Mouse (Mus musculus) adrenal gland, postnatal 10 days (tissue): ENCODE data around the gene Isy1. TPM values are rescaled to one million over a fixed set of nuclear protein-coding genes. Genes with fewer than 3 reads are reported as not detected.

Experiments
- DNase-seq: peaks from one replicate; pipeline ENCODE4 v3.0.0; 2021; ENCODE audit warnings: mixed read lengths
- total RNA-seq, 2 experiments: library from RNA; stranded (reverse); gene quantifications; 2 replicates each; pipeline ENCODE4 v1.2.3; 2021

The Isy1 gene
- total RNA-seq, 2 experiments from 2014 or later = 32.3 to 34.9 TPM

- DNase-seq = no peak
Observed at GRCm38 (mm10) chr6:87804886-87805285, 33.7 kb downstream of the Isy1 start.

- DNase-seq = no peak
Observed at GRCm38 (mm10) chr6:87804036-87804435, 34.6 kb downstream of the Isy1 start.

- DNase-seq = no peak
Observed at GRCm38 (mm10) chr6:87802462-87802861, 36.1 kb downstream of the Isy1 start.

GRCm38 (mm10) chr6:87799576-87799975 lies 39.0 kb downstream of the Isy1 start:
- no peak for DNase-seq

- DNase-seq = no peak
Observed at GRCm38 (mm10) chr6:87797321-87797720, 41.3 kb downstream of the Isy1 start.

DNA sequence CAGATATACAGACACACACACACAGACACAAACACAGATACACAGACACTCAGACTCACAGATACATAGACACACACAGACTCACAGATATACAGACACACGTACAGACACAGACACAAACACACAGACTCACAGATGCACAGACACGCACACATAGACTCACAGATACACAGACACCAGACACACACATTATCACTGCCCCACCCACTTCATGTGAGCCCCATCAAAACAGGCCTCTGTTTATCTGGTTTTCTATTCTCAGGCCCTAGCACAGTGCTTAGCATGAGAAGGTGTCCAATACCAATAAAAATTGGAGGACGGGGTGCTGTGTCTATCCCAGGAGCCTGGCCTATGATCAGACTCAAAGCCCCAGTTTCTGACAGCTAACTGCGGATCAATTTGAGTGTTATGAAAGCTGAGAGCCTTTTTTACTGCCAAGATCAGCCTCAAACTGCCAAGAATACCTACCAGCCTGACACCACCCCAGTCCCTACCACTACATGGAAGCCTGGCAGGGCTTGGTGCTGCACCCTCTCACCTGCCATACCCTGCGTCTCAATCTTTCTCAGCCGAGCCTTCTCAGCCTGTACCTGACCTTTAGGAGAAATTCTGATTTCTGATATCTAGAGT lies 42.2 kb downstream of the Isy1 start:
- DNase-seq = no peak

GRCm38 (mm10) chr6:87795385-87796150 lies 43.0 kb downstream of the Isy1 start:
- DNase-seq = no peak

DNA sequence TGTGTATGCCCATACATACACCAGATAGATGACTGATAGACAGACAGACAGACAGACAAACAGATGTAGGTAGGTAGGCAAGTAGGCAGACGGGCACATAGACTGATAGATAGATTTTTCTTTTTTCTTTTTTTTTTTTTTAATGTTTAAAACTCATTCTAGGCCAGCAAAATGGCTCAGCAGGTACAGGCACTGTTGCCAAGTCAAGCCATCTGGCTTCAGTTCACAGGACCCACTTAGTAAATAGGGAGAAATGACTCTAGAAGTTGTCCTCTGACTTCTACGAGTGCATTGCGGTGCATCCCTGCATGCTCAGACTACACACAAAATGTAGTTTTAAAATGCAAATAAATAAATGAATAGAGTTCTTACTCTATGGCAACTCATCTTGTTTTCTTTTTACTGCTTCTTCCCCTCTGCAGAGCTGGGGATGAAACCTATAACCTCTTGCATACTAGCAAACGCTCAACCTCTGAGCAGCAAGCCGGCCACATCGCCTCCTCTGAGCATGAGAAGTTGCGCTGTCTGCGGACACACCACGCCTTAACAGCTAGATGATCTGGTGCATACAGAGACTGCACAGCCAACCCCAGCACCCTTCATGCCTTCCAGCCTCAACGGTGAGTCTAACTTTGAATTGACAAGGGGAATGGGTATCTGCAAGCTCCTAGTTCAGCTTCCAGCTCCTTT lies 44.6 kb downstream of the Isy1 start:
- no peak for DNase-seq

- no peak for DNase-seq
Observed at GRCm38 (mm10) chr6:87791826-87792225, 46.8 kb downstream of the Isy1 start.

- no peak for DNase-seq
Observed at GRCm38 (mm10) chr6:87790779-87791480, 47.7 kb downstream of the Isy1 start.

GRCm38 (mm10) chr6:87789791-87790190 lies 48.8 kb downstream of the Isy1 start:
- no peak for DNase-seq

DNA sequence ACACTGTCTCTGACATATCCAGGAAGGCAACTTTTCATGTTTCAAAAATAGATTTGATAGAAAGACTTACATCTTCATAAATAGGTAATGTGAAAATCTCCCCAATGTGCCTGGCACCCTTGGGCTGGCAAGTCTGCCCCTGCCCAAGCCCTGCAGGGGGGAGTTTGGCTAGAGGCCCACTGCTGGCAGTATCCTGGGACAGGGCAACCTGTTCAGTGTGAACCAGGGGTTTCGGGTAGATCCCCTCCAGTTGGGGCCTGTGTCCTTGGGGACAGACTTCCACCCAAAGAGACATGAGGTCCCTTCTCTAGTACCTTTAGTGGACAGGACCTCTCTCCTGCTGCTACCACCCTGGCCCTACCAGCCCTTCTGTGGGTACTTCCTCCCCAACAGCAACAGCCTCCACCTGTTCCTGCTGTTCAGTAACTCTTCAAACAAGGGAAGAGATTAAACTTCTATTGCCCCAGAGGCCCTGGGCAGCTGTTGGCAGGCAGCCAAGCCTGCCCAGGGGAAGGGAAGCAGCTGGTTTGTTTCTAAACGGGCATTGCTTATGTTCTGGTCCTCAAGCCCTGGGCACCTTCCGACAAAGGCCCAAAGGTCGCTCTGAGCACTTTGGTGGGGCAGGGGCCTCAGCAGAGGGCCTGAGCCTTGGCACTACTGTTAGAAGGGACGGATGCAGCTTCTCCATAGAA lies 49.6 kb downstream of the Isy1 start:
- peak; percentile 73 for DNase-seq

GRCm38 (mm10) chr6:87788266-87788895 lies 50.2 kb downstream of the Isy1 start:
- DNase-seq = no peak

GRCm38 (mm10) chr6:87787108-87787890 lies 51.3 kb downstream of the Isy1 start:
- DNase-seq = no peak

- no peak for DNase-seq
Observed at GRCm38 (mm10) chr6:87786621-87787020, 52.0 kb downstream of the Isy1 start.

- no peak for DNase-seq
Observed at GRCm38 (mm10) chr6:87784033-87784432, 54.6 kb downstream of the Isy1 start.

DNA sequence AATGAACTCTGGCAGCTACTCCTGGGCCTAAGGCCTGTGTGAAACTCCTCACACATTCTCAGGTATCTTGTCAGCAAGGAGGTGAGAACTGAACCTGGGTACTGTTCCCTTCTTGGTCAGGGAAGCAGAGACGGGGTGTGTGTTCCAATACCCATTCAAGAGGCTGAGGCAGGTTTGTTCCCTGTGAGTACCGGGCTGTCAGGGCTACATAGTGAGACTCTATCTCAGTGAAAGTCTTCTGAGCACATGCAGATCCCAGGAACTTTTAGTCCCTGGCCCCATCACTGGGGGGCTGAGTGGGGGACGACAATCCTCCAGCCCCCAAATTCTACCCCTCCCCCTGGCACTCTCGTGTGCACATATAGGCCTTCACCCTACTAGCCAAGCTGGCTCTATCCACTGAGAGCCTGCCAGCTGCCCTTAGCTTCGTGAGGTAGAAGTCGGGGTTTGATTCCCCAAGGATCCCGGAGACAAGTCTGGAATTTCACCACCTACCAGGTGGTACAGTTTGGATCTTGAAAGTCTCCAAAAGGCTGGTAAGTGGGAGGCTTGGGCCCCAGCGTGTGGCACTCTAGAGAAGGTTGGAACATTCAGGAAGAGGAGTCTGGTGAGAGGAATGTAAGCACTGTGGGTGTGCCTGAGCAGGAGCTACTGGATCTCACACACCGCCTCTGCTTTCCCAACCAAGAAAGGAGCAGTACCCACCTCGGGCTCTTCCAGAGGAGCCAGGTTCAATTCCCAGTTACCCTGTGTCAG lies 57.9 kb downstream of the Isy1 start:
- DNase-seq = no peak

GRCm38 (mm10) chr6:87779174-87780165 lies 59.1 kb downstream of the Isy1 start:
- DNase-seq = no peak
